ENCODE assay signal across 24 mouse cellular contexts in genomic region chr16:45029080-45029479, GRCm38 (mm10).
"Had no signal": no experiment of that assay in that cellular context is flagged by ENCODE, and none has a peak within 500 bp of the region (broad histone marks: within the 10 kb centered on the region; RNA-seq: fewer than 3 reads in every experiment).

No protein-coding gene starts in this region.

- DNase-seq: gastrocnemius, postnatal 25 days; heart, adult 2 months; heart, postnatal 36 days; kidney, adult 18-20 months; kidney, adult 8-10 months; kidney, postnatal 10 days; kidney, postnatal 25 days; kidney, postnatal 4 days had no signal

- H3K9ac ChIP-seq: heart, embryonic 13.5 days; heart, embryonic 15.5 days; hindbrain, embryonic 12.5 days; hindbrain, embryonic 14.5 days; intestine, embryonic 15.5 days; limb, embryonic 12.5 days; liver, embryonic 12.5 days; liver, embryonic 14.5 days had no signal

- H3K4me2 ChIP-seq: heart, embryonic 11.5 days; heart, embryonic 13.5 days; heart, embryonic 15.5 days; hindbrain, embryonic 12.5 days; hindbrain, embryonic 14.5 days; intestine, embryonic 15.5 days; limb, embryonic 12.5 days; liver, embryonic 12.5 days had no signal

- H3K27me3 ChIP-seq: heart, embryonic 13.5 days; heart, embryonic 15.5 days; hindbrain, embryonic 12.5 days; intestine, embryonic 15.5 days; limb, embryonic 12.5 days; liver, embryonic 12.5 days had no signal

- H3K9me3 ChIP-seq: heart, embryonic 13.5 days; heart, embryonic 15.5 days; hindbrain, embryonic 10.5 days; hindbrain, embryonic 12.5 days; intestine, embryonic 15.5 days; limb, embryonic 10.5 days; limb, embryonic 12.5 days; liver, embryonic 12.5 days had no signal

- H3K36me3 ChIP-seq: heart, embryonic 13.5 days; heart, embryonic 15.5 days; hindbrain, embryonic 10.5 days; hindbrain, embryonic 12.5 days; intestine, embryonic 15.5 days; limb, embryonic 10.5 days; limb, embryonic 12.5 days; liver, embryonic 12.5 days had no signal

- H3K4me1 ChIP-seq: heart, embryonic 15.5 days; hindbrain, embryonic 10.5 days; hindbrain, embryonic 12.5 days; intestine, embryonic 15.5 days; limb, embryonic 10.5 days; limb, embryonic 12.5 days had no signal

- H3K4me3 ChIP-seq: heart, adult 2 months; heart, embryonic 13.5 days; heart, embryonic 15.5 days; hindbrain, embryonic 10.5 days; hindbrain, embryonic 12.5 days; intestine, embryonic 15.5 days; layer of hippocampus, adult 2 months; left cerebral cortex, adult 2 months; limb, embryonic 10.5 days; limb, embryonic 12.5 days; liver, embryonic 12.5 days had no signal

- ATAC-seq: hindbrain, embryonic 16.5 days; inflammation-experienced regulatory T-cells, adult 6 months; intestine, embryonic 15.5 days; intestine, postnatal 0 days; liver, embryonic 12.5 days had no signal

- H3K27ac ChIP-seq: heart, adult 2 months; heart, embryonic 13.5 days; heart, embryonic 15.5 days; hindbrain, embryonic 10.5 days; hindbrain, embryonic 12.5 days; hindbrain, embryonic 14.5 days; intestine, embryonic 15.5 days; layer of hippocampus, adult 2 months; left cerebral cortex, adult 2 months; limb, embryonic 10.5 days; limb, embryonic 12.5 days; liver, embryonic 12.5 days; liver, embryonic 14.5 days had no signal
